Mouse (Mus musculus) forebrain, embryonic 11.5 days (tissue): ENCODE measurements around the gene Gm49366. TPM values are rescaled to one million over a fixed set of nuclear protein-coding genes. Genes with fewer than 3 reads are reported as not detected.
A peak's percentile ranks its signal among the peaks of the same experiment; 100 is the strongest.

Experiments
- ATAC-seq: fragments of 200-750 bp; cut with Nextera tagmentation; replicated peaks from 2 replicates; pipeline ENCODE4 v1.8.0; 2017; ENCODE audit warnings: moderate TSS enrichment; ENCODE audit not compliant: low FRiP score
- DNase-seq: peaks from one replicate; pipeline ENCODE4 v3.0.0-alpha.2; 2017; ENCODE audit warnings: low spot score
- H3K27ac ChIP-seq: fragments of 300-500 bp; sonication (generic); 2 replicates; pipeline ENCODE4 v1.5.1; 2014; ENCODE audit warnings: low read depth, low read length
- H3K27me3 ChIP-seq: fragments of 300-500 bp; sonication (generic); 2 replicates; pipeline ENCODE4 v1.6.1; 2014; ENCODE audit warnings: mild to moderate bottlenecking, low read length, mixed read lengths; ENCODE audit not compliant: control insufficient read depth, insufficient read depth
- H3K36me3 ChIP-seq: fragments of 300-500 bp; sonication (generic); 2 replicates; pipeline ENCODE4 v1.6.1; 2014; ENCODE audit warnings: mild to moderate bottlenecking, low read length, moderate library complexity, mixed read lengths; ENCODE audit not compliant: control insufficient read depth, insufficient read depth
- H3K4me1 ChIP-seq: fragments of 300-500 bp; sonication (generic); replicated peaks from 2 replicates; pipeline ENCODE4 v1.6.1; 2014; ENCODE audit warnings: low read length, mixed read lengths; ENCODE audit not compliant: control insufficient read depth, insufficient read depth
- H3K4me2 ChIP-seq: fragments of 300-500 bp; sonication (generic); 2 replicates; pipeline ENCODE4 v1.6.1; 2014; ENCODE audit warnings: low read depth, mild to moderate bottlenecking, low read length, moderate library complexity, mixed read lengths; ENCODE audit not compliant: severe bottlenecking
- H3K4me3 ChIP-seq: fragments of 300-500 bp; sonication (generic); 2 replicates; pipeline ENCODE4 v1.5.1; 2014; ENCODE audit warnings: low read depth, low read length
- H3K9ac ChIP-seq: fragments of 300-500 bp; sonication (generic); 2 replicates; pipeline ENCODE4 v1.6.1; 2014; ENCODE audit warnings: low read length
- H3K9me3 ChIP-seq: fragments of 300-500 bp; sonication (generic); 2 replicates; pipeline ENCODE4 v1.6.1; 2016; ENCODE audit warnings: low read length, mixed read lengths; ENCODE audit not compliant: control insufficient read depth
- WGBS: fragments of 180-500 bp; shearing (Covaris S2); extraction: QIAGEN DNeasy Blood & Tissue Kit; methylation state at CpG from one replicate; pipeline ENCODE4 v1.1.7; 2014; 5-methylcytosine and 5-hydroxymethylcytosine counted together
- polyA plus RNA-seq: library from polyadenylated mRNA; unstranded; fragments of >200 nt; fragmentation: Nextera tagmentation; extraction: Ambion mirVana; gene quantifications from 2 replicates; pipeline ENCODE4 v1.2.1, GENCODE M21; 2014

The Gm49366 gene
- polyA plus RNA-seq, 1 experiment from 2014 or later, result not detected

GRCm38 (mm10) chr12:84101493-84101845 is 62.7 kb downstream of the Gm49366 start:
- Histone ChIP-seq H3K4me3 (peak overlapping the region; percentile 44), H3K4me1 (no peaks in the 10 kb centered on the region), H3K27me3 (no peaks in the 10 kb centered on the region), H3K9me3 (no peaks in the 10 kb centered on the region), H3K9ac (no peak overlapping the region), H3K4me2 (peak overlapping the region; percentile 85), H3K36me3 (no peaks in the 10 kb centered on the region), H3K27ac (no peak overlapping the region)
- ATAC-seq (no peak), DNase-seq (no peak)
- WGBS, result 58% methylated on average over 2 of the region's 2 CpGs

GRCm38 (mm10) chr12:84107012-84107411 is 68.3 kb downstream of the Gm49366 start:
- DNase-seq (peak; percentile 13), ATAC-seq (no peak)
- no peaks in the 10 kb centered on the region for H3K27me3 ChIP-seq
- no peak overlapping the region for H3K4me3 ChIP-seq
- H3K9me3 ChIP-seq, result no peaks in the 10 kb centered on the region
- no peaks in the 10 kb centered on the region for H3K36me3 ChIP-seq
- no peak overlapping the region for H3K27ac ChIP-seq
- no peaks in the 10 kb centered on the region for H3K4me1 ChIP-seq
- no peak overlapping the region for H3K9ac ChIP-seq
- WGBS, result 87% methylated on average over 3 of the region's 3 CpGs
- H3K4me2 ChIP-seq, result no peak overlapping the region

- no peaks in the 10 kb centered on the region for H3K4me1 ChIP-seq
- H3K27ac ChIP-seq, result no peak overlapping the region
- H3K27me3 ChIP-seq, result no peaks in the 10 kb centered on the region
- no peaks in the 10 kb centered on the region for H3K9me3 ChIP-seq
- no peak overlapping the region for H3K4me3 ChIP-seq
- ATAC-seq (no peak), DNase-seq (peak; percentile 33)
- WGBS, result 78% methylated on average over 1 of the region's 1 CpGs
- no peak overlapping the region for H3K4me2 ChIP-seq
- no peak overlapping the region for H3K9ac ChIP-seq
- H3K36me3 ChIP-seq, result no peaks in the 10 kb centered on the region
Observed at GRCm38 (mm10) chr12:84107692-84108091, 69.0 kb downstream of the Gm49366 start.

Other genes with a start within 250 kb of the Gm49366 start
- 33.3 and 34.4 TPM in 2 replicates for gene Numb, start 117.0 kb upstream of the Gm49366 start, polyA plus RNA-seq
- gene Riox1, start 88.3 kb upstream of the Gm49366 start, polyA plus RNA-seq, result 18.0 and 20.0 TPM in 2 replicates
- not detected in 2 replicates for gene Heatr4, start 54.1 kb upstream of the Gm49366 start, polyA plus RNA-seq
- 12.2 and 12.7 TPM in 2 replicates for gene Acot2, start 51.1 kb upstream of the Gm49366 start, polyA plus RNA-seq
- gene Acot1, start 29.4 kb upstream of the Gm49366 start, polyA plus RNA-seq, result 34.1 and 42.7 TPM in 2 replicates
- gene Acot4, start 556 bp upstream of the Gm49366 start, polyA plus RNA-seq, result 0.31 TPM in 1 of 2 replicates, not detected in the other
- gene Acot3, start 13.2 kb downstream of the Gm49366 start, polyA plus RNA-seq, result 0.23 and 0.25 TPM in 2 replicates
- not detected in 2 replicates for gene Acot5, start 30.4 kb downstream of the Gm49366 start, polyA plus RNA-seq
- 1.5 and 1.8 TPM in 2 replicates for gene Acot6, start 61.7 kb downstream of the Gm49366 start, polyA plus RNA-seq
- gene Dnal1, start 75.4 kb downstream of the Gm49366 start, polyA plus RNA-seq, result 6.1 and 6.8 TPM in 2 replicates
- 1.9 and 2.8 TPM in 2 replicates for gene Pnma1, start 109.6 kb downstream of the Gm49366 start, polyA plus RNA-seq
- 7.6 and 9.6 TPM in 2 replicates for gene Elmsan1, start 179.9 kb downstream of the Gm49366 start, polyA plus RNA-seq
- gene Ptgr2, start 246.3 kb downstream of the Gm49366 start, polyA plus RNA-seq, result 13.8 and 14.3 TPM in 2 replicates